Mouse (Mus musculus): ENCODE data around the gene Cd44.

Cd44 gene

DNA sequence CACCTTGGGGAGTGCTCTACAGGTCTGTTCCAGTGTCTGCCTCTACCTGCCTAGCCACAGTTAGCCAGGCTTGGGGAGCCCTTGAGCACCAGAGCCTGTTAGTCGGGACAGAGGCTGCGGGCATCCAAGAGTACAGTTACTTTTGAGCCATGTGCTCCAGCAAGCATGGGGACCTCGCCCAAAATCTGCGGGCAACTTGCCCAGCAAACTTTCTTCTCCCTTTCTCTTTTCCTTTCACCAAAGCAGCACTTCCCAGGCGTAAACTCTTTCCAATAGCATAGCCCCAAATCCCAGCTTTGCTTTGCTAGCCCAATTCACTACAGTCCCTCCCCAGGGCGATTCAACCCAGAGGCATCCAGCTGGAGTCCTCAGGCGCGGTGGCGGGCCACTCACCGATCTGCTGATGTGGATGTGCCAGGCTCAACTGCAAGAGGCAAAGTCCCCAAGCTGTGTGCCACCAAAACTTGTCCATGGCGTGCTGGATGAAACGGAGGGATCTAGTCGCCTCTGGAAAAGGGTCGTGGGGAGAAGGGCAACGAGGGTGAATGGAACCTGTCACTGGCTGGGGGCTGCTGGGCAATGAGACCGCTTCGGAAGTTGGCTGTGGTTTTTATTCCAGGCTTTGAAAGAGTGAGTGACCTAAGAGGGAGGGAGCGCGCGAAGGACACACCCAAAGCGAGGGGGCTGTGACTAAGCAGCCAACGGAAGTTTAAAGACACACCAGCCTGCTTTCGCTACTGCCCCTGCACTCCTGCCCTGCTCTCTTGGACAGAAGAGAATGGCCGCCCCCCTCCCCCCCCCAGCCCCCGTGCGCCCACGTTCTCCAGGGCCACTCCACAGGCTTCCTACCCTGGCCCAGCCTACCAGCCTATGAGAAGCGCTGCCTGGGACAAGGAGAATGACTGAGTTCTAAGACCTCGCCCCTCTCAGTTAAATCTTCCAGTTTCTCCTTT lies at the start of gene Cd44:
Cd44 (minus strand) TSS at position 791 of the 953 bp plus-strand sequence.
- in situ Hi-C loops (cut with MboI, MseI): no loop called here

DNA sequence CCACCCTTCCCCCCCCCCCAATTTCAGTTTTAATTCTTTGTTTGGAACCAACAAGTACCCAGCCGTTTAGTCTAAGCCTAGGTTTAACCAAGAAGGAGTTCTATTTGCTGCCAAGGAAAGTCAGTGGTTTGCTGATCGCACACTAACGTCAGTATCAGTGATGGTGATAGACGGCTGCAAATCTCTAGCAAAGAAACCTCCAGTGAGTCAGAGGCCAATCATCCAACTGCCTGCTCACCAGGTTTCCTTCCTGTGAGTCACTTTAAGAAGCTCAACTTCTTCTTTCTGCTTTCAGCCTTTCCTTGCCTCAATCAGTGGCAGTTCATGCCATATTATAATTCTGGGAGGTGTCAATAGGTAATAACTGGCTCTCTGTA lies 47.0 kb upstream of the Cd44 start:
- in situ Hi-C loops (cut with MboI, MseI): loop anchor here (5.0 kb wide), 1 partner anchor 41 kb away; no protein-coding TSS in a partner anchor

DNA sequence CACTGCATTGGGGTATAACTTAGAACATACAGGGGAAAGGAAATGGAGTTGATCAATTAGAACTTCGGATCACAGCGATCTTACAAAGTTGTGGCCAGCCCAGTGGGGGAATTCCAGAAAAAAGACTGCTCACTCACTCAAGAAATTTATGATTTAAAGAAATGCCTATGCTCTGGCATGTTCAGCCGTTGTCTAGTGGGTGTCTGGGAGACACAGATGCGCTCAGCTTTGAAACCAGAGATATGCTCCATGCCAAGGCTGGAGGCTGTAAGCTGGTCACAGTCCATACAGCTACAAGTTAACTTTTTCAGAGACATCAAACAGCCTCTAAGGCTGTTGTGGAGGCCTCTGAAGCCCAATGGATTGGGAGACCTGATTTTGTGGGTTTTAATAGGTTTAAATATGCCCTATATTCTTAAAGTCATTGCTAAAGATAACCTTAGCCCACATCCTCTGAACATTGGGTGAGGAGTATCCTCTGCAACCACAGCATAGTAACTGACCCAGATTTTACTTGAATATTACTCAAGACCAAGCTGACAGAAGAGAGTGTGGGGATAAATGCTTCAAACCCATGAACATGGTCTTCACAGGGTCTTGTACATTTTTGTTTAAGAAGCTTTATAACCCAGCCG lies 46.5 kb upstream of the Cd44 start:
- in situ Hi-C loops (cut with MboI, MseI): loop anchor here (5.0 kb wide), 1 partner anchor 41 kb away; no protein-coding TSS in a partner anchor

DNA sequence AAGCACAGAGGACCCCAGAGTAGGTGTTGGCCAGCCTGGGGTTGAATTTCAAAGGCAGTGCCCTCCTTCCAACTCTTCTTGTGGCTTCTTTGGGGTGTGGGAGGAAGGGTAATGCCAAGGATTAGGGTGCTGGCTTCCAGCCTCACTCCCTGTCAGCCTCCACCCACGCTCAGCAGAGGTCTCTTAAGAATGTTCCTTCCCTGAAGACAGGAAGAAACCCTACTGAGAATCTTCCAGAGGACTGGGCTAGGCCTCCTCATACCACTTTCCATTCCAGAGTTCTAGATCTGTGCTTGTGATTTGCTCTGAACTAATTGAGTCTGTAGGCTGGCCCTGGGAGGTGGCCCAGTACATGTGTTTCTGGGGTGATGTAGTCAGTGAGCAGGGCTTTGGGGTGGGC lies 43.6 kb upstream of the Cd44 start:
- in situ Hi-C loops (cut with MboI, MseI): loop anchor here (5.0 kb wide), 1 partner anchor 38 kb away; no protein-coding TSS in a partner anchor

DNA sequence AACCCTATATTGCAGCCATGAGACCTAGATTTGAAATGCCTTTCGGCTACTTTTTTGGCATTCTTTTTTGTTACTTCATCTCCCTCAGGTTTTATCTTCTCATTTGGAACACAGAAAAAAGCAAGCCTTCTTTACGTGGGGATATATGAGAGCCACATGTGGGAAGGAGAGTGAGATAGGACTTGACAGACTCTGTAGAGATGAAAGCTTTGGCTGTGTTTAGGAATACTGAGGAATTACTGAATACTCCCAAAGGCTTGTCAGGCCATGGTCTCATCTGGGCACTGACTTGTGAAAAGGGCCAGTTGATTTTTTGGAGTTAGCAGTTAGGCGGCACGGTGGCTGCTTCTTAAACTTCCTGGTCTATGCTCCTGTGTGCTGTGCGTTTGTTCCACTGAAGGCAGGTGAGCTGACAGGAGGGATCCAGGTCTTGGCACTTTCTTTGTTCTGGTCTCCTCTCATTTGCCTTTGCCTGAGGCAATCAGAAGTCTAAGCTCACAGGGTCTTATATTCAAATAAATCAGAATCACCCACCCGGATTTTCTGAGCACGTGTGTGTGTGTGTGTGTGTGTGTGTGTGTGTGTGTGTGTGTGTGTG lies 43.0 kb upstream of the Cd44 start:
- in situ Hi-C loops (cut with MboI, MseI): loop anchor here (5.0 kb wide), 1 partner anchor 37 kb away; no protein-coding TSS in a partner anchor

DNA sequence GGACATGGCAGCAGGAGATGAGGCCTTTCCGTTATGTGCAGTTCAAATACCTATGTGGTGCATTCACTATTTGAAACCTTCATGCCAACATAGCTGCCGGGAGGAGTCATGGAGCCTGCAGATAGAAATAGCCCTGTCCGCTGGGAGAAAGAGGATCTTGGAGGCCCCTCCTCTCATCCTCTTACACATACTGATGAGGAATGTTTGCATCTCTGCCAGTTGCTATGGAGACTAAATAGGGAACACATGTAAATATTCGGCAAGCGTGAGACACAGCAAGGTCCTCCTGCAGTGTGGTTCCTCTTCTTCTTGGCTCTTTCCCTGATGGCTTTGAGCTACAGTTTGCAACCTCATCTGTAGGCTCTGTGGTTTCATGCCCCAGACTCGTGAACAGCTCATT lies 42.5 kb upstream of the Cd44 start:
- in situ Hi-C loops (cut with MboI, MseI): no loop called here

DNA sequence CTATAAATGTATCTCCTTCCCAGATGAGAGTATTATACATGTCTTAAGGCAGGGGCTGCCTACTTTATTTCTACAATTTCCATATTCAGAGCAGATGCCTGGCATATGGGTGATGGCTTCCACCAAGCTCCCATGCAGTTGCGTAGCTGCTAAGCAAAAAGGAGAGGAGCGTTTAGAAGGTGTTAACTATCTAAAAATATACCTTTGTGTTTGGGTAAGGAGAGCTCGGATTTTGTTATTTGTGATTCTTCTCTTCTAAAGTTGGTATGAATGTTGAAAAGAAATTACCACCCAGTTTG lies 41.3 kb upstream of the Cd44 start:
- in situ Hi-C loops (cut with MboI, MseI): no loop called here

DNA sequence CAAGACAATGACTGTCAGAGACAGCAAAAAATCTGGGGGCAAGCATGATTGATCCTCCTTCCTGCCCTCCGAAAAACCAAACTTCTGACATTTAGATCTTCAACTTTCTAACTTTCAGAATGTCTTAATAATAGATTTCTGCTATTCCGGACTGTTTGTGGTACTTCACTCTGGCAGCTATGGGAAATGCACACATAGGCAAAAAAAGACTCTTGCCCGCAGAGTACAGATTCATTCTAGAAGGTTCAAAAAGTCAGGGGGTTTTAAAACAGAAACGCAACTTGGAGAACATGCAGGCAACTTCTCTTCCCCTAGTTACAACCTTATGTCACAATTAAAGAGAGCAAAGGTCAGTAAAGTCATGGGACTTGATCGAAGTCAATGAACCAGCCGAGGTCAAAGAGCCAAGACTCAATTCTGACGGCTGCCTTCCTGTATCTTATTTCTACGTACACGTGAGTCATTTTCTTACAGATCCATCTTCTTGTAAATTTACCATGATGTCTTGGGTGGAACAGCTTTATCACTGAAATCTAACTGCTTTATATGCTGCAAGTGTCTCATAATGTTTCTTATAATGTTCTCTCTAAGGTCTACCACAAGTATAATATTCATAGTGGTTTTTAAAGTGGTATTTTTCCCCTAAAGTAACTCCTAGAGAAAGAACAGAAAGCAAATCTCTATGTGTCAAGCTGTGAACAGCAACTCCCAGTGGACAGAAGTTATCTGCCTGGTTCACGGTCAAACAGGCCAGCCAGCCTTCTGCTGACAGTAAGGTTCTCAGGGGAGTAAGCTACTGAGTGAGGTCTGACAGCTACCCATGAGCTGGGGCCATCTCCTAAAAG lies 40.7 kb upstream of the Cd44 start:
- in situ Hi-C loops (cut with MboI, MseI): no loop called here

DNA sequence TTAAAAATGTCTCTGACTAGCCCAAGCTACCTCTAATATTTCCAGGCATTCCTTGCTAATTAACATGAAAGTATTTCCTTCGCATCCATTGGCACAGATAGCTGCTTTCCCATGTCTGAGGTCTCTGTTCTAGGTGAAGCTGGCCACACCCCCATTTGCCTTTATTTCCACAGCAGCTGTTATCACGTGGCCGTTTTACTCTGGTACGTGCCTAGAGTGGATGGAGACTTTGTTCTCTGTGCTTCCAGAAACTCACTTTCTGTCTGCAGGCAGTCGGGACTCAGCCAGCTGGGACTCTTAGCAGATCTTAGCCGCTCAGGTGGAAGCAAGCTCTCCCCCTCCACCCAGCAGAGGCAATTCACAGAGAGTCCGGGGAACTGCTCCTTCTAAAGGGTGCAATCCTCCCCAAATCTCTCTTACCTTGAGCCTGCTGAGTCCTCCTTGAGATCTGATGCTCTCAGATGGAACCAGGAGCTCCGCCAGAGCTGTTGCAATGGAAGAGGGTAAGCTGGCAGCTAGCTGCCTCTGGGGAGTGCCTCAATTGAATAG lies 39.4 kb upstream of the Cd44 start:
- in situ Hi-C loops (cut with MboI, MseI): no loop called here

DNA sequence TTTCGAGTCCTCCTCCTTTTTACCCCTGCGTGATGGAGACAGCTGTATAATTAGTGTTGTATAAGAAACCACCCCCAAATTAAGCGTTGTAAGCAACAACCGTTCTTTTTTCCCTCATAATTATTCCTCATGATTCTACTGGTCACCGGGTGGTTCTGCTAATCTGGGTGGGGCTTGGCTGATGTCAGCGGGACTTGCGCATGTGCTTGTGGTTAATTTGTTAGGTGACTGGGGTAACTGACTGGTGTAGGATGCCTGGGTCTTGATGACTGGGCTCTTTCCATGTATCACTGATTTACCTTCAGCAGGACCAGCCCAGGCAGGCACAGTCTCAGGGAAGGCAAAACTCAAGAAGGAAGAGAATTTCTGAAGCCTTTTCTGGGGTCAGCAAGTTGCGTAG lies 38.7 kb upstream of the Cd44 start:
- in situ Hi-C loops (cut with MboI, MseI): no loop called here

DNA sequence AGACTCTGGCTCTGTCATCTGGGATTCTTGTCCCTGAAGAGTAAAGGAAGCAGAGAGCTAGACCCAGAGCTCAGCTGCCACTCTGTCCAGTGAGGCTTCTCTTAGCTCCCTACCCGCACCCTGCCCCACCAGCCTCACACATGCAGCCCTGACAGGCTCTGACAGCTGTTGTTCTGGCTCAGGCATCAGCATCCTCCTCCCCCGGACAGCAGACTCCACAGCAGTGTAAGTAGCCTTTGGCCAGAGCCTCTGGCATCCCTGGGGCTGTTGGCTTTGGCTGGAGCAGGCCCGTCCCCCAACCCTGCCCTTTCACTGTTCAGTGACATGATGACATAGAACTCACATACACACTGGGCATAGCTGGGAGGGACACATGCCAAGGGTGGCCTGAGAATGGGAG lies 35.4 kb upstream of the Cd44 start:
- in situ Hi-C loops (cut with MboI, MseI): no loop called here

DNA sequence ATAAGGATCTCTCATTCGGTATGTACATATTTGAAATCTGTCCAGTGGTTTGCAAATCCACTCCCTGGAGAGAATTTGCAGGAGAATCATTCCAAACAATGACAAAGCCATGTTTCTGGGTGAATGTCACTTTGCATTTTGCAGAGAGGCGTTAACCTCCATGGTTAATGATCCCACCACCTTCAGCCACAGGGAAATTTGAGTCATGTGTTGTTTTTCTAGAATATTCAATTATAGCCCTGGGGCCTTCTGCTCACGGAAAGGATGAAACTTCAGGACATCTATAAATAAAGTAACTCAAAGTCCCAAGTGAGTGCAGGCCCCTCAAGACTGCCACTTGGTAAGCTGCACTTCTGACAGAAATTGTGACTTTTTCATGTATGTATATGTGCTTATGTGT lies 33.4 kb upstream of the Cd44 start:
- in situ Hi-C loops (cut with MboI, MseI): no loop called here

DNA sequence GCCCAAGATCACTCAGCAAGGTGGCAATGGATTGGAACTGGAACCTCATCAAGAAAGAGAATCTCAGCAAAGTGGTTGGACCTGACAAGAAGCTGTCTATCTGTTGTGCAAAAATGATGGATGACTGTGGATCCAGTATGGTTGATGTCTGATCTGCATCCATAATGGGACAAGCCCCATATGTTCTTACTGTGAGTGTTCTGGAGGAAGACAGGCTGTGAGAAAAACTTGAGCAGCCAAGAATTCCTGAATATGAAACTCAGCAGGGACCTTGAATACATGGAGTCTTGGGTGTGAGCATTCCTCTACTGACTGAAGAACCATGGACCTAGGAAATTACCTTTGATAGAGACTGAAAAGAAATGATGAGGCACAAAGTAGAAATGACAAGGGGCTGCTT lies 32.3 kb upstream of the Cd44 start:
- in situ Hi-C loops (cut with MboI, MseI): no loop called here

DNA sequence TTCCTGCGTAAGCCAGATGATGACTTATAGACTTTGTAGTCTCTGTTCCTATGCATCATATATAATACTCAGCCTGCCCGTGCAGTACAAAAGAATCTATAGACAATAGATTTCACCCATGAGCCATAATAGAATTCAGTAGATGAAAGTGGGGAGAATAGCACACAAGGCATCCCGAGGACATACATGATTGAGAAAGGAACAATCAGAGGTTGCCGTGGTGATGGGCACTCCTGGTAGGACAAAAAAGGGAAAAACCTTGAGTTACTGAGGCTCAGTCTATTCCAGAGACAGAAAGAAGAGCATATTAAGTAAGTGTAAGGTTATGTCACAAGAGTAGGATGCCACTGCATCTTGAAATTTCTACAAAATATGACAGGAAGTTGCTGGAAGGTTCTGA lies 31.7 kb upstream of the Cd44 start:
- in situ Hi-C loops (cut with MboI, MseI): no loop called here

DNA sequence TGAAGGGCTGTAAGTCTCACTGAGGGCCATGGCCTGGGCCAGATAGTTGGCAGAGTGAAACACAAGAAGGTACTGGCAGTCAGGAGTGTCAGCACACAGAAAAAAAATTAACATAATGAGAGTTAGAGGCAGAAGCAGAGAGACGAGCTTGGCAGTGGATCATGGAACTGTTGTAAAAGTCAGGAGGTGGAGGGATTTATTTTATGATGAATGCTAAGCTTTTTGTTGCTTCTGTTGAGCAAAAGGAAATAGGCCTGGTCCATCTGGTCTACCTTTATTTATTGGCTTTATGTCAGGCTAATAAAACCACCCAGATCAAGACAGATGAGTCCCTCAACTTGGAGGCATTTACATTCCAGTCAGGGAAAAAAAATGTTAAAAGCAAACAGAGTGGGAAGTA lies 31.2 kb upstream of the Cd44 start:
- in situ Hi-C loops (cut with MboI, MseI): no loop called here

DNA sequence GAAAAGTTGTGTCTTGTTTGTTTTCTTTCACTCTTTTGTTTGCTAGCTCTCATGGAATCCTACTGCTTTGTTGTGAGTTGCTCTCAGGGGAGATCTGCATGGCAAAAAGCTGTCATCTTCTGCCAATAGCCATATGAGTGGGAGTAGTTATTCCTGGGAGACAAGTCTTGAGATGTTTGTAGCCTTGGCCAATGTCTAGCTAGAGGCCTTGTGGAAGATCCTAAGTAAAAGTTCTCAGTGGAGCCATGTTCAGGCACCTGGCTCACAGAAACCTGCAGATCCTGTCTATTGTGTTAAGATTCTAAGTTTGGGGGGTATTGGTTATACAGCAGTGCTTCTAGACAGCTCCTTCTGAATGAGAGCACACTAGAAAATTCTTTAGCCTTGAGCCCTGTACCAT lies 26.7 kb upstream of the Cd44 start:
- in situ Hi-C loops (cut with MboI, MseI): no loop called here

DNA sequence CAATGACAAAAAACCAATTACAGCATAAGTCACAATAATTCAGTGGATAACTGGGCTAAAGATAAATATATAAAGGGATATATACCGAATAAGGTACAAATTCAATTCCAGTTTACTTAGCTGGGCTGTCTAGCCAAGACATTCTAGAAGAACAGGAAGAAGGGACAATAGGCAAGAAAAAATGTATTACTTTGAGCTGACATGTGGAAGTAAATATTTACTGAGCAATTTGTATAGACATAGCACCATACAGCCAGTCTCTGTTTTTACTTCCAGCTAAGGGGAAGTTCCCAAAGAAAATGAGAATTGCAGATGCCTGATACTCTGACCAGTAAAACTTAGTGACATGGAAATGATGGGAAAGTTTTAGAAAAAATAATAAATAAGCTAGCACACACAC lies 23.0 kb upstream of the Cd44 start:
- in situ Hi-C loops (cut with MboI, MseI): no loop called here

DNA sequence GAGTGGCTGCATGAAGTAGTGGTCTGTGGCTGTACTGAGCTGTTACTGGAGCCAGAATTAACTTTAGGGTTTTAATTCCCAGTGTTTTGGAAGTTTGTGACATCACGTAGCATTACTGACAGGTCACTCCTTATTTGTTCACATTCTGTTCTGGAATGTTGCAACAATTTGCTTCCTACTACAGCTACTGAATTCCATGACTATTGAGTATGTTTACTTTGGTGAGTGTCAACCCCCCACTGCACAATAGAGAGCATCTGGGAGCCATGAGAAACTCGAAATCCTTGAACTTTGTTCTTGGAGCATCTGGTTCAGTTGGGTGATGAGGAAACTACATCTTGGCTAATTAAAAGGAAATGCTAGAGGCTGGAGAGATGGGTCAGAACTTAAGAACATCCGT lies 22.2 kb upstream of the Cd44 start:
- in situ Hi-C loops (cut with MboI, MseI): no loop called here

DNA sequence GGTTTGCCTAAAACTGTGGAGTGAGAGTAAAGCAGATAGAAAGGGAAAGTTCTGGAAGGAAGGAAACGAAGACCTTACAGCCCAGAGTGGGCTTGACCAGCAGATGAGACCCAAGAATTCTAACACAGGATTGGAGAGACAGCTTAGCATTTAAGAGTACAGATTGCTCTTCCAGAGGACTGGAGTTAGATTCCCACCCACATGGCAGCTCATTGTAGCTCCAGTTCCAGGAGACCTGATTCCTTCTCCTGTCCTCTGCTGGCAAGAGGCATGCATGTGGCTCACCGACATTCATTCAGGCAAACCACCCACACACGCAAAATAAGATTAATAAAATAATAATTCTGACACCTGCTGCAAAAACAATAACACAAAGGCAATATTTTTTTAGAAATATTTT lies 20.6 kb upstream of the Cd44 start:
- in situ Hi-C loops (cut with MboI, MseI): no loop called here

DNA sequence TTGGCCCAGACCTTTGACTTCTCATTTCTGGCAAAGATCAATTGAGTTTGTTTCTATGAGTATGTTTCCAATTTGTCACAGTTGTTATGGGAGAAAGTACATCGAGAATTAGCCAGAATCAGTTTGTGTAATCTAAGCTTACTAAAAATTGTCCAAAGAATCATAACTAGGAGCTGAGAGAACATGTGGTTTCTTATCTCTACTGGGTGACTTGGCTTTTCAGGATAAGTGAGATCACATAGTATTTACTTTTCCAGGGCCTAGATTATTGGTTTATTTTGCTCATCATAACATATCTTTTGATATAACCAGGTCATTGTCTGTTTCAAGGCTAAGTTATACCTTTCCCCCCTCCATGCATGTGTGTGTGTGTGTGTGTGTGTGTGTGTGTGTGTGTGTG lies 16.8 kb upstream of the Cd44 start:
- in situ Hi-C loops (cut with MboI, MseI): no loop called here

DNA sequence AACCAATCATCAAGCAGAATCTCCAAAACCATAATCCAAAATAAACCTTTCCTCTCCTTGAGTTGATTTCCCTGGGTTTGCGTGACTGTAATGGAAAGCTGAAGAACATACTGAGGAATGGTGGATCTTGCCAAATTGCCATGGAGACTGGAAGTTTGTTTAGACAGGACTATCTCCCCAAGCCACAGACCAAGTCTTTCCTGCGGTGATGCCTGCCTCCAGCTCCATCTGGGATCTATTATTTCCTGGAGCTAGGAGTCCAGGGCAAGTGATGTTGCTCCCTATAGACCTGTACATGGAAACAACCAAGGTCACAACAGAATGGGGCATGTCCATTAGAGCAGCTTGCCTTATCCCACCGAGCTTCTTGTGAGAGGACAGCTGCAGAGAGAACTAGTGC lies 15.1 kb upstream of the Cd44 start:
- in situ Hi-C loops (cut with MboI, MseI): no loop called here

DNA sequence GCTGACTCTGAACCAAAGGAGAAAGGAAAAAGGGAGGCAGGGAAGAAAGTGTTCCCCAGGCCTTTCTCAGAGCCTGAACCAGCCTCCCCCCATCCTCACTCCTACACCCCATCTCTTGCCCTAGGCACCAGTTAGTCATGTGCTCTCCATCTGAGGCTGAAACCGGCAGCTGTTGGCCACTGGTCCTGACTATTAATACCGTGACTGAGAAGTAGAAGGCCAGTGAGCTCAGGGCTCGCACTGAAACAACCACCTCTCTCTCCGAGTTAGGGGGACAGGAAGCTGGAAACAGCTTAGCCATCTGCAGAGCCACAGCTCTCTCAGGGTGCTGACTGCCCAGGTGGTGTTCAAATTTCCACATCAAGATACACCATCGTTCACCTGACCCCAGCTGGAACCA lies 13.2 kb upstream of the Cd44 start:
- in situ Hi-C loops (cut with MboI, MseI): no loop called here

All from T-helper 1 cell (primary cell).